Mouse (Mus musculus) left cerebral cortex, postnatal 14 days (tissue): Measurements from ENCODE around the gene Samd5. TPM values are rescaled to one million over a fixed set of nuclear protein-coding genes. Genes with fewer than 3 reads are reported as not detected.

Experiments
- DNase-seq, 2 experiments: peaks; one replicate each; pipeline ENCODE4 v3.0.0; 2021 to 2022; ENCODE audit warnings: low spot score in 2 of 2, mixed read lengths in 1 of 2
- intact Hi-C: fragments of 180-260 bp; cut with DNase I; formaldehyde crosslinking; loops from one replicate; pipeline ENCODE4 v1.15.1; 2025
- total RNA-seq, 2 experiments: library from RNA; stranded (reverse); gene quantifications; 2 replicates each; pipeline ENCODE4 v1.2.3; 2021

The Samd5 gene
- total RNA-seq, 2 experiments from 2014 or later, result 12.4 to 14.4 TPM

- DNase-seq, result peak; percentile 27 to 30
- intact Hi-C loops, result no loop called here
Measured at GRCm38 (mm10) chr10:9602389-9602788, 72.6 kb downstream of the Samd5 start.

DNA sequence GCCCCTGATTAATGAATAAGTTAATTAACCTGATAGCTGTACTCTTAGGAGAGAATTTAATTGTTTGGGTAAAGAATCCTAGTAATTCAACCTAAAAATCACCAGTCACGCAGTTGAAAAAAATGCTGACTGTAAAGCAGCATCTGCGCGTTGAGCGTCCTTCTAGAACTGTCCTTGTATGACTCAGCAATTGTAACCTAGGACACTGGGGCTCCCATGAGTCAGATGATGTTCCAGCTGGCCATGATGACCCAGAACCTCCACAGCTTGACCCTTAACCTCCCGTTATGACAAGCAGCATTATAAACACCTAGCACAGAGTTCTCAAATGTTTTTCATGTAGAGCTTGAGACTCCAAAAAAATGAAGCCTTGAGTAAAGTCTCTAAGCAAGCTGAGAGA lies 78.8 kb downstream of the Samd5 start:
- no peak for DNase-seq
- intact Hi-C loops, result no loop called here

DNA sequence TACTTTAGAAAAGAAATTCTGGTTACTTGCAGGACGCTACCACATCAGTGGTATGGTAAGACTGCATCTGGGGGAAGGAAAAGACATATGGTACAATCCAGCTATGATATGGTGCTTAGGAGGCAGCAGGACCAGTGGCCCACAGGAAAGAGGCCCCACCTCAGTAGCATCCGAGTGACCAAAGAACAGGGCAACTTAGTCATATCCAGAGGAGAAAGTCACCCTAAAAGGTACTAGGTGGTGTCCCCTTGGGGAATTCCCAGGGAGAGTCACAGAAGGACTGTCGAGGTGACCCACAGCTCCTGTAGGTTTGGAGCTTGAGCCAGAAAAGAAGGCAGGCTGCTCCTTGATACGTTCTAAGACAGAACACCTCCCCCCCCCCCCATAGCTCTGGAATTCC lies 80.3 kb downstream of the Samd5 start:
- intact Hi-C loops, result loop anchor here (5.0 kb wide), 1 partner anchor 78 kb away; no protein-coding TSS in a partner anchor
- no peak for DNase-seq

DNA sequence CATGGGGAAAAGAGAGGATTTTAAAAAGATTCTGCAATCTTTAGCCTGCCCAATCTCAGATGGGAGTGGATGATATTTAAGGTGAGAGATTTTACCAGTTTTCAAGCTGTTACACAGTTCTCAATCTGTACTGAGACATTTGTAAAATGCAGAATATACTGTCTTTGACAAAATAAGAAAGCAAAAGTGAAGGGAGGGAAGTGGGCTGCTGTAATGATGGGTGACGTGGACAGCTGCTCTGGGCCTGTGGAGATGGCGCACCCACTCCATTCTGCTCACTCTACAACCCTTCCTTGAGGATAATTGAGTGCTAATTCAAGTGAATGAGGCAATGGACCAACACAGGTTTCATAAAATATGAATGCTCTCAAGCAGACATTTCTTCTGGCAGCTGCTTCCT lies 84.4 kb downstream of the Samd5 start:
- peak; percentile 21 to 34 for DNase-seq
- intact Hi-C loops, result loop anchor here (5.0 kb wide), 1 partner anchor 82 kb away; no protein-coding TSS in a partner anchor

GRCm38 (mm10) chr10:9586328-9586727 lies 88.7 kb downstream of the Samd5 start:
- intact Hi-C loops, result no loop called here
- DNase-seq, result peak; percentile 45 to 74

- DNase-seq, result no peak
- intact Hi-C loops, result loop anchor here (5.0 kb wide), 1 partner anchor 98 kb away; the partner anchor contains the start of gene Samd5
Measured at GRCm38 (mm10) chr10:9579374-9579773, 95.6 kb downstream of the Samd5 start.

DNA sequence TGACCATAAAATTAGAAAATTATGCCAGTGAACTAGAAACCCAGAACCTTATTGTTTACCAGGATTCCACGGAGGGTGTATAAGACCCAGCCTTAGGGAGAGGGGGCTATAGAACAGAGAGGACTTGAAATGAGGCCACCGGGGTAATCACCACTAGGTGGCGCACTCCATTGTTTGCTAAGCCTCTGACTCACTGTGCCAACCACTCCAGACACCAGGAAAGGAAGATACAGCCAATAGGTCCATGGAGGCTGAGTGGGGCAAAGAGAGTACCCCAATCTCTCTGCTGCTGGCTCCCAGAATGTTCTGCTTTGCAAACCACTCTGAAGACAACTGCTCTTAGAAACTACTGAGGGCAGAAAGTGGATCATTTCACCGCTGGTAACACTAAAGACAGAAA lies 99.4 kb downstream of the Samd5 start:
- peak in 1 of 2 experiments; percentile 53 for DNase-seq
- intact Hi-C loops, result loop anchor here (5.0 kb wide), 1 partner anchor 102 kb away; the partner anchor contains the start of gene Samd5

GRCm38 (mm10) chr10:9574135-9574534 lies 100.9 kb downstream of the Samd5 start:
- intact Hi-C loops, result no loop called here
- no peak for DNase-seq

Other genes with a start within 250 kb of the Samd5 start
- gene Stxbp5, start 225.9 kb upstream of the Samd5 start, total RNA-seq, result 100 to 1,000 TPM in 1 of 2 experiments, 10 to 100 TPM in 1; 97.2 to 101 TPM